Mouse (Mus musculus) mouse trophoblast stem cell (cell line): ENCODE results near the gene Dctn1.

Experiments used
- in situ Hi-C, 2 experiments: fragments of 300-500 bp; cut with MseI, MboI; formaldehyde crosslinking; loops; 2 replicates in 1 of 2; 3 replicates in 1 of 2; pipeline ENCODE4 v1.15.1; 2025

The Dctn1 gene

GRCm38 (mm10) chr6:83219814-83220213 is 54.1 kb downstream of the Dctn1 start, which contains the start of gene Slc4a5:
TSS of gene Slc4a5 (plus strand) at chr6:83219828.
- in situ Hi-C loops, result no loop called here

GRCm38 (mm10) chr6:83231486-83231885 is 65.8 kb downstream of the Dctn1 start:
- in situ Hi-C loops, result no loop called here

DNA sequence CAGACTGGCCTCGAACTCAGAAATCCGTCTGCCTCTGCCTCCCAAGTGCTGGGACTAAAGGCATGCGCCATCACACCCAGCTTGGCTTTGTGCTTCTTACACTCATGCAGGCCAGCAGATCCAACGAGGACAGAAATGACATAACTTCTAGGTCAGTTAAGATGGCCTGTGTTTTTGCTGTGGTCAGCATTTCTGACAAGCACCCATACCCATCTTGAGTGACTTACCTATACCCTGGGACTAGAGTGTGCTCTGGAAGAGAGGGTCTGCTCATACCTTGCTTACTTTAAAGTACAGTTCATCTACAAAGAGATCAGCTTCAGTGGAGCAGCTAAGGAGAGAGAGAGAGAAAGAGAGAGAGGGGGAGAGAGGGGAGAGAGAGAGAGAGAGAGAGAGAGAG is 67.6 kb downstream of the Dctn1 start:
- in situ Hi-C loops, result no loop called here

DNA sequence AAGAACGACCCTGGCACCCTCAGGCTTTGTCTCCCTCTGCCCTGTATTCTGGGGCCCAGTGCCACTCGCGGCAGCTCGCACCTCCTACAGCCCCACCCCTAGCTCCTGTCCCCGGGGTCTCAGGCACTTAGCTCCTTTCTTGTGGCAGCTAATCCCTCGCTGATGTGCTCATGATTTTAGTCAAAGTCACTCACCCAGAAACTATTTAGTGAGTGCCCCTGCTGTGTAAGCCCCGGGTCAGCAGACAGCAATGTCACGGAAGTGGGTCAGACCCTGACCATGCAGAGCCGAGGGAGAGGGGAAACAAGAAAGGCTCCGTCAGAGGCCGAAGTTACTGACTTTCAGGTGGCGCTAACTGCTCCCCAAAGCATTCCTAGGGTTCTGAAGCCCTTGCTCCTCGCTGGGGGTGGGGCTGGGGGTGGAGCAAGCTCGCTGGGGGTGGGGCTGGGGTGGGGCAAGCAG is 68.6 kb downstream of the Dctn1 start:
- in situ Hi-C loops, result no loop called here

DNA sequence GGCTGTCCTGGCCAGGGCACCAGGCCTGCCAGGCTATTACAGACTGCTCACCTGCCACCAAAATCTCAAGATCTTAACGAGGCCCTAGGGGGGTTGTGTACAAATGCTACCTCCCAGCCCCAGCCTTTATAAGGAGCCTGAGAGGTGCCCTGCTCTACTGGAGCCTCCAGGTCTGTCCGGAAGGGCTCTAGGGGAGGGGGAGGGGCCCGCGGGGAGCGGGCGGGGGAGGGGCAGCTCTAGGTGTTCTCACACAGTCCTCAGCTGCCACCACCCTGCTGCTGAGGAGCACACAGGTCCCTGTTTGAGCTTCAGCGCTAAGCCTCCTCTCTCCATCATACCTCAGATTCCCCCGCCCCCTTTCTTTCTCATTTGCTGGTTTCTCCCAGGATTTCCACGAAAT is 71.4 kb downstream of the Dctn1 start:
- in situ Hi-C loops, result no loop called here

DNA sequence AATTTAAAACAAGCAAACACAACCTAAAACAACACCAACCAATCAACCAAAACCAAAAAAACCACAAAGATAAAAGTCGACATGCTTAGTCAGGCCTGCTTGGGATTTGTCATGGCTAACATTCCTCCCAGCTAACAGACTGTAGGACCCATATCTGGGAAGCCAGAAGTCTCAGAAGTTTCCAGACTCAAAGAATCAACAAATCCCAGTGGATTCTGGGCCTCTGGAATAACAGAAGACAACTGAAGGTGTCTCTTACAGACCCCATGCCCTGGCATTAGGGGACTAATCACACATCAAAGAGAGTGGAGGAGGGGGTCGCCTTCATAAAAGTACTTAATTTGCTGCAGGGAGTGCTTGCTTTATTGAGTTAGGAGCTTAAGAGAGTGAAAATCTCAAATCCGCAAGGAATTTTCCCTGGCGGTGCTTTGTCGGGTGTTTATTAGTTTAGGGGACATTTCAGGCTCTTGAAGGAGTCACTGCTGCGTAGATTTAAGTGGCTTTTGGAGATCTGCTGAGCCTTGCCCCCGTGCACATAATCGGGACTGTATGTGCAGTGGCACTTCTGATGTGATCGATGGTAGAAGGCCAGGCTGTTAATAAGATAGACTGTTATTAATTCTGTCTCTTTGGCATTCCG is 78.8 kb downstream of the Dctn1 start:
- in situ Hi-C loops, result no loop called here

GRCm38 (mm10) chr6:83245134-83245533 is 79.4 kb downstream of the Dctn1 start:
- in situ Hi-C loops, result no loop called here

GRCm38 (mm10) chr6:83245997-83246396 is 80.3 kb downstream of the Dctn1 start:
- in situ Hi-C loops, result no loop called here

GRCm38 (mm10) chr6:83246750-83247149 is 81.0 kb downstream of the Dctn1 start:
- in situ Hi-C loops, result no loop called here

DNA sequence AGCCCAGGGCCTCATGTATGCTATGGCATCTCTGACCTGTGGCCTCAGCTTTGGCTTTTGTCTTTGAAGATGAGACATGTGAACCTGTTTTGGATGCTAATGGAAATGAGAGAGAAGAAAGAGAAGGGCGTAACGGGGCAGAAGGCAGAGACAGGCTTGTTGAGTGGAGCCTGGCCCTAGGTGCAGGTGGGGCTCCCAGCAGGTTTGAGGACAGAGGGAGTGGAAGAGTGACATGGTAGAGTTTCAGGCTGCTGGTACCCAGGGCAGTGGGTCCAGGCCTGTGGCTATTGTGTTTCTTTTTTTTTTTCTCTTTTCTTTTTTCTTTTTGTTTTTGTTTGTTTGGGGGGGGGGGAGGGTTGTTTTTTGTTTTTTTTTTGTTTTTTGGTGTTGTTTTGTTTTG is 81.4 kb downstream of the Dctn1 start:
- in situ Hi-C loops, result no loop called here
